Mouse (Mus musculus) intestine, embryonic 14.5 days (tissue): ENCODE data around the gene Kat2a. TPM values are rescaled to one million over a fixed set of nuclear protein-coding genes. Genes with fewer than 3 reads are reported as not detected.
A peak's percentile ranks its signal among the peaks of the same experiment; 100 is the strongest.

Source experiments
- ATAC-seq: fragments of 200-750 bp; cut with Nextera tagmentation; replicated peaks from 2 replicates; pipeline ENCODE4 v1.8.0; 2017; ENCODE audit warnings: low read depth, moderate number of reproducible peaks, moderate TSS enrichment, moderate library complexity; ENCODE audit not compliant: low FRiP score, low TSS enrichment
- DNase-seq: peaks from one replicate; pipeline ENCODE4 v3.0.0-alpha.2; 2018; ENCODE audit warnings: low spot score
- H3K27ac ChIP-seq: fragments of 300-500 bp; sonication (generic); 2 replicates; pipeline ENCODE4 v1.5.1; 2014; ENCODE audit warnings: low read depth, mild to moderate bottlenecking, control low read depth
- H3K27me3 ChIP-seq: fragments of 300-500 bp; sonication (generic); replicated peaks from 2 replicates; pipeline ENCODE4 v1.6.1; 2014; ENCODE audit warnings: low read length, control low read depth; ENCODE audit not compliant: control insufficient read depth, insufficient read depth
- H3K36me3 ChIP-seq: fragments of 300-500 bp; sonication (generic); 2 replicates; pipeline ENCODE4 v1.6.1; 2014; ENCODE audit warnings: low read length, control low read depth; ENCODE audit not compliant: control insufficient read depth, insufficient read depth
- H3K4me1 ChIP-seq: fragments of 300-500 bp; sonication (generic); replicated peaks from 2 replicates; pipeline ENCODE4 v1.6.1; 2014; ENCODE audit warnings: low read length, control low read depth, mixed read lengths; ENCODE audit not compliant: control insufficient read depth, insufficient read depth
- H3K4me2 ChIP-seq: fragments of 300-500 bp; sonication (generic); 2 replicates; pipeline ENCODE4 v1.6.1; 2014; ENCODE audit warnings: low read length
- H3K4me3 ChIP-seq: fragments of 300-500 bp; sonication (generic); 2 replicates; pipeline ENCODE4 v1.5.1; 2014; ENCODE audit warnings: low read depth, low read length, control low read depth, mixed read lengths
- H3K9ac ChIP-seq: fragments of 300-500 bp; sonication (generic); 2 replicates; pipeline ENCODE4 v1.6.1; 2014; ENCODE audit warnings: mild to moderate bottlenecking, low read length
- H3K9me3 ChIP-seq: fragments of 300-500 bp; sonication (generic); 2 replicates; pipeline ENCODE4 v1.6.1; 2016; ENCODE audit warnings: low read length, control low read depth; ENCODE audit not compliant: control insufficient read depth
- WGBS: fragments of 180-500 bp; shearing (Covaris S2); extraction: QIAGEN DNeasy Blood & Tissue Kit; methylation state at CpG from one replicate; pipeline ENCODE4 v1.1.7; 2014; 5-methylcytosine and 5-hydroxymethylcytosine counted together
- polyA plus RNA-seq: library from polyadenylated mRNA; unstranded; fragments of >200 nt; fragmentation: Nextera tagmentation; extraction: Ambion mirVana; gene quantifications from 2 replicates; pipeline ENCODE4 v1.2.1, GENCODE M21; 2014

The Kat2a gene
- polyA plus RNA-seq, 1 experiment from 2014 or later, result 60.0 TPM

DNA sequence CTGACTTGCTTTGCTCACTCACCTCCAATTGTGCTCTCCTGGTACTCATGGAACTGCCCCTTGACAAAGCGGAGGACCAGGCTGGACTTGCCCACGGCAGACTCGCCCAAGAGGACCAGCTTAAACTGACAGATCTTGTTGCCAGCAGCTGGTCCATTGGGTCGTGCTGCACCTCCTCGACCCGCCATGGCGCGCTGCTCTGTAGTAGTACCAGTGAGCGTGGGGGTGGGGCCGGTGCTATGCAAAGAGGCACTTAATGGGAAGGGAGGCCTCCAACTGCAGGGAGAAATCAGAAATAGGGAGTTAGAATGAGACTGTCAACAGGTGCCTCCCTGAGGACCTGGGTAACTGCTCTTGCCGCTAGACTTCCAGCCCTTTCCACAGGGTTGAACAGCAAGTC is 7.6 kb upstream of the Kat2a start:
- H3K27me3 ChIP-seq, result no peaks in the 10 kb centered on the region
- H3K36me3 ChIP-seq, result peaks cover 41% of the 10 kb centered on the region
- ATAC-seq (no peak), DNase-seq (no peak)
- H3K27ac ChIP-seq, result no peak overlapping the region
- H3K9me3 ChIP-seq, result no peaks in the 10 kb centered on the region
- H3K9ac ChIP-seq, result no peak overlapping the region
- H3K4me1 ChIP-seq, result peaks cover 8% of the 10 kb centered on the region
- no peak overlapping the region for H3K4me3 ChIP-seq
- no peak overlapping the region for H3K4me2 ChIP-seq
- 84% methylated on average over 11 of the region's 11 CpGs for WGBS

GRCm38 (mm10) chr11:100719312-100719711 is 7.0 kb upstream of the Kat2a start:
- Histone ChIP-seq H3K4me1 (peaks cover 6% of the 10 kb centered on the region; the same call in 1 of the 2 replicates), H3K4me3 (no peak overlapping the region), H3K27me3 (no peaks in the 10 kb centered on the region), H3K36me3 (peaks cover 41% of the 10 kb centered on the region), H3K9me3 (no peaks in the 10 kb centered on the region), H3K9ac (no peak overlapping the region), H3K27ac (no peak overlapping the region), H3K4me2 (no peak overlapping the region)
- DNase-seq (no peak), ATAC-seq (no peak)
- WGBS, result 80% methylated on average over 3 of the region's 3 CpGs

- Histone ChIP-seq H3K27ac (no peak overlapping the region), H3K9me3 (no peaks in the 10 kb centered on the region), H3K4me3 (no peak overlapping the region), H3K27me3 (no peaks in the 10 kb centered on the region), H3K36me3 (peaks cover 41% of the 10 kb centered on the region), H3K4me1 (peaks cover 11% of the 10 kb centered on the region), H3K9ac (no peak overlapping the region), H3K4me2 (no peak overlapping the region)
- WGBS, result 80% methylated on average over 4 of the region's 4 CpGs
- DNase-seq (no peak), ATAC-seq (no peak)
Observed at GRCm38 (mm10) chr11:100718866-100719265, 6.6 kb upstream of the Kat2a start.

- Histone ChIP-seq H3K4me3 (no peak overlapping the region), H3K27ac (no peak overlapping the region), H3K9me3 (no peaks in the 10 kb centered on the region), H3K36me3 (peaks cover 41% of the 10 kb centered on the region), H3K4me2 (no peak overlapping the region), H3K9ac (no peak overlapping the region), H3K4me1 (peaks cover 15% of the 10 kb centered on the region), H3K27me3 (no peaks in the 10 kb centered on the region)
- 90% methylated on average over 7 of the region's 7 CpGs for WGBS
- ATAC-seq (no peak), DNase-seq (no peak)
Observed at GRCm38 (mm10) chr11:100718462-100718861, 6.2 kb upstream of the Kat2a start.

DNA sequence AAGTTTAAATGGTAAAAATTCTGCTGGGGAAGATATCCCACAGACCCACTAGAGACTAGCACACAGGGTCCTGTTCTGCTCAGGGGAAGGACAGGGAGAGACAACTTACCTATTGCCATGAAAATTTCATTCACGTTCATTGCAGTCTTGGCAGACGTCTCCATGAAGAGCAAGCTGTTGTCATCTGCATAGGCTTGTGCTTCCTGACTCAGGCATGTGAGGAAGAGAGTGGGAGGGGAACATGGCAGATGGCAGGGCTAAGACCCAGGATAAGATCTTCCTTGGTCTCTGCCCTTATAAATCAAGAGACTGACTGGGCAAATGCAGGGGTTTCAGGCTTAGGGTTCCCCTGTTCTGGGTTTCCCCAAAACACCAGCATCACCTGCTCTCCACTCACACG is 4.4 kb upstream of the Kat2a start:
- DNase-seq (no peak), ATAC-seq (no peak)
- Histone ChIP-seq H3K9ac (no peak overlapping the region), H3K27me3 (no peaks in the 10 kb centered on the region), H3K4me1 (peaks cover 26% of the 10 kb centered on the region), H3K4me2 (no peak overlapping the region), H3K9me3 (no peaks in the 10 kb centered on the region), H3K27ac (no peak overlapping the region), H3K36me3 (peaks cover 41% of the 10 kb centered on the region), H3K4me3 (no peak overlapping the region)
- 87% methylated on average over 3 of the region's 3 CpGs for WGBS

GRCm38 (mm10) chr11:100714948-100715347 is 2.7 kb upstream of the Kat2a start:
- Histone ChIP-seq H3K9ac (no peak overlapping the region), H3K4me1 (peaks cover 32% of the 10 kb centered on the region), H3K9me3 (no peaks in the 10 kb centered on the region), H3K36me3 (peaks cover 48% of the 10 kb centered on the region), H3K4me3 (no peak overlapping the region), H3K27me3 (no peaks in the 10 kb centered on the region), H3K27ac (no peak overlapping the region), H3K4me2 (no peak overlapping the region)
- no peak for ATAC-seq
- 87% methylated on average over 6 of the region's 6 CpGs for WGBS
- DNase-seq, result no peak

- Histone ChIP-seq H3K4me3 (0 out of 2 replicates have a peak overlapping the region, but pooled peaks have one; percentile 24), H3K4me2 (peak overlapping the region; percentile 53; the same call in 1 of the 2 replicates), H3K27me3 (no peaks in the 10 kb centered on the region), H3K36me3 (peaks cover 48% of the 10 kb centered on the region), H3K9ac (no peak overlapping the region), H3K9me3 (no peaks in the 10 kb centered on the region), H3K27ac (peak overlapping the region; percentile 70), H3K4me1 (peaks cover 32% of the 10 kb centered on the region)
- DNase-seq, result peak; percentile 85
- no peak for ATAC-seq
- WGBS, result 52% methylated on average over 6 of the region's 6 CpGs
Observed at GRCm38 (mm10) chr11:100714534-100714915, 2.3 kb upstream of the Kat2a start.

DNA sequence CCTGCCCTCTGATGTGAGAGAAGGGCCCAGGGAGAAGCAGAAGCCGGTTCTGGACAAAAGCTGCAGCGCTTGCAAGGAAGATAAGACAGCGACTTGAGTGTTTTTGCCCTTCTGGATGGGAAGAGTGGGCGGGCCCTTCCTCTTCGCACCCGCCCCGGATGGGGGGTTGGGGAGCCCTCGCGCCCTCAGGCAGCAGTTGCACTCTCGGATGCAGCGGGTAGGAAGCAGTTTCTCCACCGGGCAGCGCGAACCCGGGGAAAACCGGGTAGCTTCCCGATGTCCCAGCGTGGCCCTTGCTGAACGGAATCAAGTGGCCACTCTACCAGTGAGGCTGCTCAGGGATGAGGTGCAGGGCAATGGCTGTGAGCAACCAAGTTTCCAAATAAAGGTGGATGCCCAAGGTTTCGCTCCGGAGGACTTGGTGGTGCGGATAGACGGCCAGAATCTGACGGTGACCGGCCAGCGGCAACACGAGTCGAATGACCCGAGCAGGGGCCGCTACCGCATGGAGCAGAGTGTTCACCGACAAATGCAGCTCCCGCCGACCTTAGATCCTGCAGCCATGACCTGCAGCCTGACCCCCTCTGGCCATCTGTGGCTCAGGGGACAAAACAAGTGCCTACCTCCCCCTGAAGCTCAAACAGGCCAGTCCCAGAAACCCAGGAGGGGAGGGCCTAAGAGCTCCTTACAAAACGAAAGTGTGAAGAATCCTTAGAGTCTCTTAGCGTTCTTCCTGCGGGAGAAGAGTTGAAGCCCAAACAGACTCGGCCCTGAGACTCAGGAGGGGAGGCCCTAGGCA is 1.7 kb upstream of the Kat2a start, which contains the start of gene Hspb9:
TSS of gene Hspb9 (plus strand) at position 116 of the 799 bp plus-strand sequence.
- H3K36me3 ChIP-seq, result peaks cover 48% of the 10 kb centered on the region
- peak within 1 kb of the TSS; percentile 57 for H3K4me2 ChIP-seq
- no peaks in the 10 kb centered on the region for H3K9me3 ChIP-seq
- no peaks in the 10 kb centered on the region for H3K27me3 ChIP-seq
- peaks cover 32% of the 10 kb centered on the region for H3K4me1 ChIP-seq
- H3K9ac ChIP-seq, result peak within 1 kb of the TSS; percentile 21
- ATAC-seq (no peak), DNase-seq (peak; percentile 75)
- WGBS, result 10% methylated on average over 38 of the region's 38 CpGs
- H3K27ac ChIP-seq, result peak within 1 kb of the TSS; percentile 70
- peak within 1 kb of the TSS; percentile 24 for H3K4me3 ChIP-seq

GRCm38 (mm10) chr11:100713174-100713573 is 909 bp upstream of the Kat2a start:
- ATAC-seq (no peak), DNase-seq (no peak)
- Histone ChIP-seq H3K4me3 (peak overlapping the region; percentile 24; the same call in 1 of the 2 replicates), H3K27me3 (no peaks in the 10 kb centered on the region), H3K9me3 (no peaks in the 10 kb centered on the region), H3K27ac (peak overlapping the region; percentile 70; the same call in 1 of the 2 replicates), H3K9ac (peak overlapping the region; percentile 21), H3K4me2 (peak overlapping the region; percentile 53), H3K36me3 (peaks cover 53% of the 10 kb centered on the region), H3K4me1 (peaks cover 32% of the 10 kb centered on the region)
- 51% methylated on average over 4 of the region's 4 CpGs for WGBS
